Mouse (Mus musculus) urinary bladder, postnatal 10 days (tissue): ENCODE data around the gene Kif5a.

Source experiments
- DNase-seq: peaks from one replicate; pipeline ENCODE4 v3.0.0; 2022; ENCODE audit warnings: low spot score

The Kif5a gene

DNA sequence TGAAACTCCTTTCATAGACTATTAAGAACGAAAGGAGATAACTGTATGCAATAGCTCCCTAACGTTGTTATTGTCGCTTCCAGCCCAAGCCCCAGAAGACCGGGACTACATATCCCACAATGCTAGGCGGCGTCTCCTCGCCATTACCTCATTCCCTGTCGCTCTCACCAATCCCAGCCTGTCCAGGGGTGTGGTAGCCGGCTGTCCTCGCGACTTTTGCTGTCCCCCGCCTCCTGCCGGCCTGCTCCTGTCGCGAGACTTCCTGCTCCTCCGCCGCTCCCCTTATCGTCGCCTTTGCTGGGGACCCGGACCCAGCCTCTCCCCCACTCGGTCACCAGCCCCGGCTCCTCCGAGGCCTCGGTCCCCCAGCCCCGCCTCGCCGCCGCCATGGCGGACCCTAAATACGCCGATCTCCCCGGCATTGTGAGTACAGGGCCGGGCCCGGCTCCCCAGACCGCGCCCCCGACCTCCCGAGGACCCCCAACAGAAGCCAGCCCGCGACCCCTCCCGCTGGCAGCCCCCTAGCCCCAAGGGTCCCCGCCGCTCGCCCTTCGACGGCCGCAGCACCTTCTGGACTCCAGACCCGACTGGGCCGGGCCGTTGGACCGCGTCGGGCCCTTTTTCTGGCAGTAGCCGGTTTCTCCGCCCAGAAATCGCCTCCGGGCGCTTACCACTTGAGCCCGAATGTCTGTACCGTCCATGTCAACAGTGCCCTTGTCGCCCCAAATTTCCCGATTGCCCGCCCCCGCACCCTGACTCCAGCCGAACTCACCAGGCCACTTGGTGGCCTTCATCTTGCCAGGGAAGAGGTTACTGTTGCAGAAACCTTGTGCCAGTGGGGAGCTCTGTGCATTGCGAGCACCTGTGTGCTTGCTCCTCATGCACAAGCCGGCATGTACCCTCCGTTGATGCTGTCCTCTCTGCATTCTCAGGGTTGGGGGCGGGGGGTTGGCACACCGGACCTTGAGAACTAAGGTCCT is 3.3 kb upstream of the Kif5a start, which contains the start of gene Dctn2:
Gene Dctn2, plus strand, starts transcription at position 257 of the 980 bp plus-strand sequence.
- peak; percentile 77 for DNase-seq

DNA sequence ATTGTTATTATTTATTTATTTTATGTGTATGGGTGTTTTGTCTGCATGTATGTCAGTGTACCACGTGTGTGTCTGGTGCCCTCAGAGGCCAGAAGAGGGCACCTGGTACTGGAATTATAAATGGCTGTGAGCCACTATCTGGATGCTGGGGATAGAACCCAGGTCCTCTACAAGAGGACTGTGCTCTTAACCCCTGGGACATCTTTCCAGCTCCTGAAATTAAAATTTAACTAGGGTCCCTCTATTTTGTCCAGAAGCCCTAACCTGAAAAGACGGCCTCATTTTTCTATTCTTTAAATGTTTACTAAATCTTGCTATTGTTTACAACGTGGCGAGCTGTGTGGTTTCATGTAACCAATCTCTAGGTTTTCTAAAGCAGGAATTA is 2.6 kb upstream of the Kif5a start:
- no peak for DNase-seq

DNA sequence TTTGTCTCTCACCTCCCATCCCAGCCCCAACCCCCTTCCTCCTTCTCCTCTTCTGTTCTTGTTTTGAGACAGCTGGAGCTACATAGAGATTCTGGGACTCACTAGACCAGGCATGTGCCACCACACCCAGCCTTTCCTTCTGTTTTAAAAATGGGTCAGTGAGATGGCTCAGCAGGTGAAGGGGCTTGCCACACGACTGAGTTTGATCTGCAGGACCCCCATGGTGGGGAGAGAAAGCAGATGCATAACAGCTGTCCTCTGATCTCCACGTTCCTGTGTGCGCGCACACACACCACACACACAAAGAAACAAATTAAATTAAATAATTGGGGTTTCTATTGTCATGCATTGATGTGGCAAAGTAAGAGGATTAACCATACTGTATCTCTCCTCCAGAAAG is 1.8 kb upstream of the Kif5a start:
- no peak for DNase-seq

DNA sequence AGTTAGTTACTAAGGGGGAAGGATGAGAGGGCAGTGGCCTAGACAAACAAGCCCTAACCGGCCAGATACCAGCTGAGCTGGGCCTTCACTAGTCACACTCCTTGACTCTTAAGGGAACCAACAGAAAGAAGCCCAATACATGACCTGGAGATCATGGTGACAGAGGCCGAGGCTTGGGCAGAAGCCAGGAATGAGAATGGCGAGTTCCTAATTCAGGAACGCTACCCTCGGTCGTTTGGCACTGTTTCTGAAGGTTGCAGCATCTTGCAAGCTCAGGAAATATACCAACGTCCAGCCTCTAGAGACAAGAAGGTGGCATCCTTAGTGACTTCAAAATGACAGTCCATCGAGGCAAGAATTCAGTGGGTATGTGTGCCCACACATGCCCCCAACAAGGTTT is 1.2 kb upstream of the Kif5a start:
- no peak for DNase-seq

DNA sequence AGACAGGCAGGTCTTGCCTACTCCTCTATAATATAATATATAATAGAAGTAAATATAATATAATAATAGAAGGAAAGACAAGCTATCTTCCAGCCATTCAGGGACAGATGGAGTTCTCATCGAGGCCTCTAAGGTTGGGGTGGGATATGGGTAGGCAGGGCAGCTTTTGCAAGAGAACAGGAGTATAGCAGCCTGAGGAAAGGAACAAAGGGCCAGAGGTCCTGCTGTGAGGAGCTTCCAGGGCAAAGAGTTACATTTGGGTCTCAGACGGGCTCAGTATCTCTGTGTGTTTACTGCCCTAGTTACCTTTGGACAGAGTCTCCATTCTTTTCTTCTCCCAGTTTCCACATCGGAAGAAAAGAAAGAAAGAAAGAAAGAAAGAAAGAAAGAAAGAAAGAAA is 483 bp upstream of the Kif5a start:
- DNase-seq, result no peak

DNA sequence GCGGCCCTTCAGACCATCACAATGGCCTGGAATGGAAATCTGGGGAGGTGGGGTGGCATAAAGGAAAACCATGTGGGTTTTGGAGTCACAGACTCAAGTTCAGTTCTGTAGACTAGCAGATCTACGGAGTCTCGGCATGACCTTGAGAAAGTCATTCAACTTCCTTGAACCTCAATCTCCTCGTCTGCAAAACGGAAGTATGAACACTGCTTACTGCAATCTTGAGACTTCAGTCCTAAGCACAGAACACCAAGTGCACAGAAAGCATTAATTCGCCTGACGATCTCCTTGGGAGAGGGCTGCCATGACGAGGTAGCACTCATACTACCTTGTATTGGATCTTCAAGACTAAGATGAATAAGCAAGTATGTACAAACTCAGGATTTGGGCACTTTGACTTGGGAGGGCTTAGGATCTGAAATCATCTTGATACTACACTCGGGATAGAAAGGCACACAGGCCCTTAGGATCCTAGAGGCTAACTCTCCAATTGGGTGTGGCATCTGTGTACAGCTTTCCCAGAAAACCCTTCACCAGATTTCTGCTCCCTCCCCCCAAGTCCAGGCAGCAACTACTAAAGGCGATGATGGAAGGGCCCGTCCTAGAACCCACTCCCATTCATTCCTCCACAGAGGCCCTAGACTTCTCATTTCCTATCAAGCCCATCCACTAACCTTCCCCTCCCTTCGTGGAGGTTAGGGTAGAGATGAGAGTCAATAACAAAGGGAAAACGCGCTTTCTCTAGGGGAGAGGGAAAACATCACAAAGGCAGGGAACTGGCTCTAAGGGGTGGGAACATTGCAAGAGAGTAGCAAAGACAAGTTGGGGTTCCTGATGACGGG is 1.2 kb downstream of the Kif5a start:
- no peak for DNase-seq

DNA sequence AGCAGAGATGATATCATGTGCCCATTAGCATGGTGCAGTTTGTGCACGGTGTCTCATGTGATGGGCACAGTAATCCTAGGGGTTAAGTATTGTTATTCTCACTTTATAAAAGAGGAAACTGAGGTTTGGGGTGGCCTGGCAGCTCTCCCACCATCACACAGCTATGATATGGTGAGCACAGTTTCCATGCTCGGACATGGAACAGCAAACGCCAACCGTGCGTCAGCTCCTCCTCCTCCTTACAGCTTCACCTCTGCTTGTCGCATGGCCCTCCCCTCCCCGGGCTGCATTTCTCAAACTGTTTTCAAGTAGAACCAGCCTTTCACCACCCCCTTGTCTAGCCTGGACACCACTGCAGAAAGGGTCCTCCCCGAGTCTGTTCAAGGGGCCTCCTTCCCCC is 4.7 kb downstream of the Kif5a start:
- DNase-seq, result no peak

DNA sequence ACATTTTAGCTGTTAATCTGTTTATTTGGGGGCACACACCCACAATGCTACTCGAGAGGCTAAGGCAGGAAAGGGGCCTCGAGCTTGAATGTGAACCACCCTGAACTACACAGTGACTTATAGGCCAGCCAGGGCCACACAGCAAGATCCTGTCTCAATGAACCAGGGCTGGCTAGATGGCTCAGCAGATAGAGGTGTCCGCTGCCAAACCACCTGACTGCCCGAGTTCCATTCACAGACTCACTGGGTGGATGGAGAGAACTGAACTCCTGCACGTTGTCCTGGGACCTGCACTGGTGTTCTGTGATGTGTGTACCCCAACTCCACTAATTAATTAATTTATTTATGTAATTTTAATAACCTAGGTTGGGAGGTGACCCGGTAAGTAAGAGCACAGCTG is 5.4 kb downstream of the Kif5a start:
- no peak for DNase-seq

DNA sequence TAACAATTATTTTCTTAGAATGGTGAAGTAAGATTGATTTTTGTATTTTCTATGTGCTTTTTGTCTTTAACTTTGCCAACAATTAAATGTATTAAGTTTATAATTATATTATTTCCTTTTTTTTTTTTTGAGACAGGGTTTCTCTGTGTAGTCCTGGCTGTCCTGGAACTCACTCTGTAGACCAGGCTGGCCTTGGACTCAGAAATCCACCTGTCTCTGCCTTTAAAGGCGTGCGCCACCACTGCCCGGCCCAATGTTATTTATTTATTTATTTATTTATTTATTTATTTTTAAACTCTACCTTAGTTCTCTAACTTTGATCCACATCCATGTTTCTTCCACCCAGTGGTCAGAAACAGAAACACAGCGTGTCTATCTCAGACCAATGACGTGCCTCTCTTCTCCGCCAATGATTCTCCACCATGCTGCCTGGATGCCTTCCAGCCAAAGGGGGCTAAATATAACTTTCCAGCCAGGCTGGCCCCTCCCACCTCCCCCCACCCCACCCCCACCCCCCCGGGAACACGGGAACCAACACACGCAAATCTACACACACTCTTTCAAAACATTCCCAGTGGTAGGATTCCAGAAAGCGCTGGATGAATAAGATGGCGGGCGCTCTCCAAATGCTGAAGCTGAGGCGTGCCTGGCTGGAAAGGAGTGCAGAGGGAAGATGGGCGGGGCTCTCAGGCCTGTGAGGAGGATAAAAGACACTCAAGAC is 7.4 kb downstream of the Kif5a start:
- DNase-seq, result no peak

DNA sequence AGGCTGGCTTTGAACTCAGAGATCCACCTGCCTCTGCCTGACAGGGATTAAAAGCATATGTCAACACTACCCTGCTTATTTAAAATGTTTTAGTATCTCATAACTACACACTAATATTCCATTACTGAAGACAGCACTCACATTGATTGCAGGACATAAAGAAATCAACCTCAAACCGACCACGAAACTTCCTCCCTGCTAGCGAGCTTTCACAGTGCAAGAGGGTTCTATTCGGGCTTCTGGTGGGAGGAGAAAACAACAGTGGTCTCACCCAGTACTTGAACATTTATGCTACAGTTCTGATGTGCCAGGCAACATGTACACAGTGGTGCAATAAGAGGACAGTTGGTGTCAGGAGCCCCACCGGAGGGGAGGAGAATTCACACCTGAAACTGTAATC is 12.3 kb downstream of the Kif5a start:
- DNase-seq, result no peak

DNA sequence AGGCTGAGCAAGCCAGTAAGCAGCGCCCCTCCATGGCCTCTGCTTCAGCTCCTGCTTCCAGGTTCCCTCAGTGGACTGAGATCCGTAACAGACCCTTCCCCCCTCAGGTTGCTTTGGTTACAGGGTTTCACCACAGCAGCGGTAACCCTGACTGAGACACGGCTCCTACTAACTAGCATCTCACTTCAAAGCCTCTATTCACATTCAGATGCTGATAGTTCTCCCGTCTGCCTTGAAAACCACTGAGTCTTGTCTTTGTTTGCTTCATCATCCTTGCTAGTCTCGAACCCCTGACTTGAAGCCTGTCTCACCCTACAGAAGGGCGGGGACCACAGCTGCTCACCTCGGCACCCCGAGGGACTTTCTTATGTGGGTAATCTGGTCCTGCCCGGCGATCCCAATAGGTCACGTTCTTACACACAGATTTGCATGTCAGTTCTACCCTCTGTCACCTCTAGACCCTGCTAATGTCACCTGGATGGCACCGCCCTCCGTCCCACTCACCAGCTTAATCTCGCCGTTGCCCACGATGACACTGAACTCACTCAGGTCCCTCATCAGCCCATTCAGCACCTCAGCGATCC is 24.8 kb downstream of the Kif5a start:
- no peak for DNase-seq

DNA sequence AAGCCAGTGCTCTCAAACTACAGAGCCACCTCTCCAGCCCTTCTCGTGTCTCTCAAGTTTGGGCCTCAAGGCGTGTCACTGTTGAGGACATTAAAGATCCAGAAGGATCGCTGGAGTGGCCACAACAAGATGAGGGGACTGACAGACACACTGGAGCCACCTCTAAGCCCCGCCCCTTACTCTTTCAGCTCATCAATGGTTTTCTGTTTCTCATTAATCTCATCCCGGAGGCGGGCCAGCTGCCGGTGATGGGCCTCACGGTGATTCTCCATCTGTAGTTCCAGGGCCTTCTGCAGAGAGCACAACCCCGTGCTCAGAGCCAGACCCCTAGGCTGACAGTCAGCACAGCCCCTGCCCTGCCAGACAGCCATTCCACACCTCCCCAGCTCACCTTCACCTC is 26.6 kb downstream of the Kif5a start:
- DNase-seq, result no peak

DNA sequence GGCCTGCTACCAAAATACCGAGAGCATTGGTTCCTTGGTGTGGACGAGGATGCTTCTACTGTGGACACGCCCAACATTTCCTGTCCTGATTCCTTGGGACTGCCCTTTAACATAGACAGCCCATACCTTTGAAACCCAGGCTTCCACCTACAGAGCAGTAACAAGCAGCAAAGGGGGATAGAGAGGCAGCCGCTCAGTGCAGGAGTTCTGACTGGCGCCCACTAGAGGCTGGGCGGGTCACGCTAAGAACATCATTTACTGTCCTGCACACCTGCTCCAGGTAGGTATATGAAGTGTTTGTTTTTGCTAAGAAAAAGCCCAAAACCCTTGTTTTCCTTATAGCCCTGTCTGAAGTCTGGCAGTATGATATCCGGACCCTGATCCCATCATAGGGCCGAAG is 30.0 kb downstream of the Kif5a start:
- DNase-seq, result no peak

DNA sequence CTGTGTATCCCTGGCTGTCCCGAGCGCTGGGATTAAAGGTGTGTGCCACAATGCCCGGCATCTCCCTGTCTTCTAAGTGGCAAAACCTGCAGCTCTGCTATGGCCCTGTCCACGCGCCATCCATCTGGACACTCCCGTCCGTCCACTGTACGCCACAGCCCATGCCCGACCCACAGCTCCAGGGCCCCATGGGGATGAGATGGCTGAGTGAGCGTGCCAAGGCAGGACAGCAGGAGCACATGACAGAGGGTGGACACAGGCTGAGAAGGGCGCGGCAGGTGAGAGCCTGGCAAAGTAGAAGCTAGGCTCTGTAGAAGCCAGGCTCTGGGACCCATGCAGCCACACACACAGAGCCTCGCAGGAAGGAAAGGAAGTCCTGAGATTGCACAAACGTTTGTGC is 31.4 kb downstream of the Kif5a start:
- DNase-seq, result no peak

DNA sequence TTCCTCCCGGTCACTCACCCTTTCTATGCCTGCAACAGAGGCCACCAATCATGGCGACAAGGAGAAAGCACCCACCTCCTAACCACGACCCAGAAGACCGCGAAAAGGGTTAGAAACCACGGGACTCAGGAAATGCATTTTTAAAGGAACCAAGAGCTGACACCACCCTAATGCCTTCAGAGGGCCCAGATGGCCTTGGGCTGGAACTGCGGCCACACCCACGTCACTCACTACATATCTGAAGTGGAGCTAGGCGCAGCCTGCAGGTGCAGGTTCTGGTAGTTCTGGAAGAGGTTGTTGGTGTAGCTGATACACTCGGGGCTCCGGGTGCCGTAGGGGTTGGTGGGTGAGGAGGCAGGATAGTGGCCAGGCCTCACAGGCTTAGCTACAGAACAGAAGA is 32.5 kb downstream of the Kif5a start:
- DNase-seq, result no peak

DNA sequence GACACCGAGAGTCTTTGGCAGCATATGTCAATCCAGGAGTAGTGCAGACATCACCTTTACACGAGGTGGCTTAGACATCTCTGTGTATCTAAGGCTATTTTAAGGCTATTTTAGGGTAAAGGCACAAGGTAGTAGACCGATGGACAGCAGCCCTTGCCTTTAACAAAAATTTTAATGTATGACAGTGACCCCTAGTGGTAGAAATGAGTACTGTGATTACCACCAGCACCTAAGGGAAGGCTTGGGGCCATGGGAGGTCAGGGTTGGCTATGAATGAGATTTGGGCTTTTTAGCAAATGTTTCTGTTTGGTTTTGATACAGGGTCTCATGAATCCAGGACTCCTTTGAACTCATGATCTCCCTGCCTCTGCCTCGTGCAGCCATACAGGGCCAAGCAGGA is 34.3 kb downstream of the Kif5a start:
- no peak for DNase-seq

DNA sequence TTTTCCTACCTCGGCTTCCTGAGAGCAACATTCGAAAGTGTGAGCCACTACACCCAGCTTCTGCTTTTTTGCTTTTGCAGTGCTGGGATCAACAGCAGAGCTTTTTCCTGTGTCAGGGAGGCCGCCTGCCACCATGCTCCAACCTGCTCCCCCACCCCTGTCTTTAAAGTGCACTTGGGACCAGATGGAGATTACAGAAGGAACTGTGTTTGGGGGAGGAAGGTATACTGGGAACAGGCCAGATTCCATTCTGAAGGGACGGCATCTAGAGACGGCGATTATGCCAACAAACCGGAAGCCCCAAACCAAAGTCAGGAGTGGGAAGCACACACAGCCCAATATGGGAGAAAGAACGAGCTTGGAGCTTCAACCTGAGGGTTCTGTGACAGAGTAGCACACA is 36.0 kb downstream of the Kif5a start:
- no peak for DNase-seq

DNA sequence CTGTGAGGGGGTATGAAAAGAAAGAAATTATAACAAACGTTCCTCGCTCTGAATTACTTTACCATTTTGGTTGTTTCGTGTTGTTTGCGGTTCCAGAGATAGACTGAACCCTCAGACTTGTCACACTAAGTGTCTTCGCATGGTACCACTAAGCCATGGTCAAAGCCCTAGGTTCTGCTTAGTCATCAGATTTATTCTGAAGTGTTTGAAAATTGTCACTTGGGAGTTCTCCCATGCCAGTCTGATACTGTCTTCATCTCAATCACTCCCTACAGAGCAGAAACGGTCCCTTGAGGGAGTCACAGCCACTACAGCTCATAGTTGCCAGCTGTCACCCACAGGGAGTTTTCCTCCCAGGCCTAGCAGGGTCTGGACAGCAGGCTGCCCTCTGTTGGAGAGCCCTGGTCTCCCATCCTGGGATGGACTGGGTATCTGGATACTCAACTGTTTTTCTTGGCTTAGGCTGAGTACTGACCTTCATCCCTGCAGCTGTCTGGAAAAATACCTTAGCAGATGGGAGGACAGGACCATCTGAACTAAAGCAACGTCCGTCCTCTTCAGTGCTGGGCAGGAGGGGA is 36.7 kb downstream of the Kif5a start:
- no peak for DNase-seq

DNA sequence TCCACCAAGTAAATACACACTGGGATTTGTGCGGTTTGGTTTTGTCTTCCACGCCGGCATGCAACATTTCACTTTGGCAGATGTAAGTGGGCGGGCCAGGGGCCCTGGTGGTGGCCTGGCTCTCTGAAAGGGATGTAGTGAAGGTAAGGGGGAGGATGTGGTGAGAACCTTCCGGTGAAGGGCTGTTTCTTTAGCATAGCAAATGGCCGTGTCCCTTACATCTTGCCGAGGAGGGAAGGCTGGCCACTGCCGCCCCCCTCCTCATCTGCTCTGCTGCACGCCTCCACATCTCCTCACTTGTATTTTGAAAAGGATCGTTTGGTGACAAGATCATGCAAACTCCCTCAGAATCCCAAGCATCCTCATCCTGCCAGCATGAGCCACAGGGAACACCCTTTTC is 37.4 kb downstream of the Kif5a start:
- no peak for DNase-seq

DNA sequence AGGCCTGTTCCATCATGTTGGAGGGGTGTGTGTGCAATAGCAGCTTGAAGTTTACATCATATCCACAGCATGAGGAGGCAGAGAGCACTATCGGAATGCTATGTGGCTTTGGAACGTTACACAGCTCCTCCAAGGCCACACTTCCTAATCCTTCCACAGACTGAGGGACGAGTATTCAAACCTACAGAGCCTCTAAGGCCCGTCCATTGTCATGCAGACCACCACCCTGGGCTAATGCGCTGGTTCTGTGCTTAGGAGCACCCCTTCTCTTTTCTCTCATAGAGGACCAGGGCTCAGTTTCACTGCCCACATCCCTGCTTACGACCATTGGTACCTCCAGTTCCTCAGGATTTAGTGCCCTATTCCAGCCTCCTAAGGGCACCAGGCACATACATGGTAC is 37.9 kb downstream of the Kif5a start:
- DNase-seq, result no peak

DNA sequence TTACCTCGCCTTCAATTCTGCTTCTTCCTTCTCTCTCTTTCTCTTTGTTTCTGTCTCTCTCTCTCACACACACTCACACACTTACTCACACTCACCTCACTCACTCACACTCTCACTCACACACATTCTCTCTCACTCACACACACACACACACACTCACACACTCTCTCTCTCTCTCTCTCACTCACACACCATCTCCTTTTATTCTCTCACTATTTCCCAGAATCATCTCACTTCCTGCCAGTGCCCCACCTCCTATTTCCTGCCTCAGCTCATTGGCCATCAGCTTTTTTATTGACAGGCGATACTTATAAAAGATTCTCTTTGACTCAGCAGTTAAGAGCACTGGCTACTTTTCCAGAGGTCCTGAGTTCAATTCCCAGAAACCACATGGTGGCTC is 44.8 kb downstream of the Kif5a start:
- no peak for DNase-seq

DNA sequence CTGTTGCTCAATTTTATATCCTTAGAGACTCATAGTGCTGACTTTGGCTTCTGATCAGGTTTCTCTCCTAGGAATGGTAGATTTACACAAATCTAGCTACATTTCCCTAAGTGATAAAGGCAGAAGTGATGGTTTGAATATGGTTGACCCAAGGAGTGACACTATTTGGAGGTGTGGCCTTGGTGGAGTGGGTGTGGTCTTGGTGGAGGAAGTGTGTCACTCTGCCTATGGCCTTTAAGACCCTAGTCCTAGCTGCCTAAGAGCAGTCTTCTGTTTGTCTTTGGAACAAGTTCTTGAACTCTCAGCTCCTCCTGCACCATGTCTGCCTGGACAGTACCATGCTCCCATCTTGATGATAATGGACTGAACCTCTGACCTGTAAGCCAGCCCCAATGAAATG is 46.0 kb downstream of the Kif5a start:
- no peak for DNase-seq
